Mouse (Mus musculus) MEL (cell line): ENCODE results near the gene Prkag2. TPM values are rescaled to one million over a fixed set of nuclear protein-coding genes. Genes with fewer than 3 reads are reported as not detected.

Experiments used
- DNase-seq: peaks from one replicate; pipeline ENCODE4 v3.0.0; 2011; ENCODE audit warnings: low read depth, low spot score
- H3K27ac ChIP-seq: 2 replicates; pipeline ENCODE4 v1.5.1; 2012; ENCODE audit warnings: low read depth, mild to moderate bottlenecking, control low read depth, low read length, moderate library complexity; ENCODE audit not compliant: control insufficient read depth
- H3K27me3 ChIP-seq, 2 experiments: fragments of 150-350 bp in 1 of 2; sonication (generic) in 1 of 2; 2 replicates each; pipeline ENCODE4 v1.6.1; 2012; ENCODE audit warnings: low read length in 2 of 2, mild to moderate bottlenecking in 2 of 2, improper control_type of control experiment in 1 of 2, moderate library complexity in 1 of 2; ENCODE audit not compliant: insufficient read depth in 2 of 2, control insufficient read depth in 1 of 2
- H3K36me3 ChIP-seq, 2 experiments: 2 replicates each; pipeline ENCODE4 v1.6.1; 2012 to 2014; ENCODE audit warnings: low read length in 2 of 2, improper control_type of control experiment in 1 of 2, inconsistent platforms in 1 of 2, mild to moderate bottlenecking in 1 of 2; ENCODE audit not compliant: insufficient read depth in 2 of 2, control insufficient read depth in 1 of 2
- H3K4me1 ChIP-seq, 2 experiments: fragments of 150-350 bp in 1 of 2; sonication (generic) in 1 of 2; 2 replicates each; pipeline ENCODE4 v1.6.1; 2012; ENCODE audit warnings: low read length in 2 of 2, improper control_type of control experiment in 1 of 2, mild to moderate bottlenecking in 1 of 2; ENCODE audit not compliant: insufficient read depth in 2 of 2, control insufficient read depth in 1 of 2
- H3K4me3 ChIP-seq, 2 experiments: fragments of 150-350 bp in 1 of 2; sonication (generic) in 1 of 2; 2 replicates each; pipeline ENCODE4 v1.5.1; 2012; ENCODE audit warnings: low read depth in 2 of 2, low read length in 2 of 2, mild to moderate bottlenecking in 2 of 2, moderate library complexity in 2 of 2, control low read depth in 1 of 2, improper control_type of control experiment in 1 of 2; ENCODE audit not compliant: control insufficient read depth in 1 of 2, insufficient read depth in 1 of 2
- H3K79me2 ChIP-seq: 2 replicates; pipeline ENCODE4 v1.6.1; 2012; ENCODE audit warnings: mild to moderate bottlenecking, low read length, moderate library complexity; ENCODE audit not compliant: control insufficient read depth, poor library complexity, insufficient read depth
- H3K9ac ChIP-seq: 2 replicates; pipeline ENCODE4 v1.6.1; 2012; ENCODE audit warnings: low read depth, mild to moderate bottlenecking, control low read depth, low read length, moderate library complexity; ENCODE audit not compliant: control insufficient read depth, poor library complexity, severe bottlenecking
- H3K9me3 ChIP-seq: fragments of 150-350 bp; sonication (generic); replicated peaks from 2 replicates; pipeline ENCODE4 v1.6.1; 2012; ENCODE audit warnings: mild to moderate bottlenecking, low read length, improper control_type of control experiment, moderate library complexity; ENCODE audit not compliant: insufficient read depth
- BHLHE40 ChIP-seq: IDR thresholded peaks from 2 replicates; pipeline ENCODE4 v1.6.1; 2012; ENCODE audit warnings: low read depth, mild to moderate bottlenecking, inconsistent platforms, low read length, improper control_type of control experiment, borderline replicate concordance
- CTCF ChIP-seq, 3 experiments: IDR thresholded peaks in 2 of 3; conservative IDR thresholded peaks in 1 of 3; 2 replicates each; pipeline ENCODE4 v1.5.1; 2011 to 2012; ENCODE audit warnings: low read length in 3 of 3, low read depth in 2 of 3, mild to moderate bottlenecking in 2 of 3, improper control_type of control experiment in 1 of 3, inconsistent platforms in 1 of 3, mixed read lengths in 1 of 3, moderate library complexity in 1 of 3; ENCODE audit not compliant: control insufficient read depth in 1 of 3, insufficient read depth in 1 of 3, poor library complexity in 1 of 3, severe bottlenecking in 1 of 3
- ETS1 ChIP-seq: IDR thresholded peaks from 2 replicates; pipeline ENCODE4 v1.6.1; 2012; ENCODE audit warnings: low read depth, mild to moderate bottlenecking, inconsistent platforms, low read length, improper control_type of control experiment, moderate library complexity
- GABPA ChIP-seq: IDR thresholded peaks from 2 replicates; pipeline ENCODE4 v1.6.1; 2012; ENCODE audit warnings: low read depth, mild to moderate bottlenecking, inconsistent platforms, low read length, improper control_type of control experiment, moderate library complexity
- GATA1 ChIP-seq: IDR thresholded peaks from 2 replicates; pipeline ENCODE4 v1.6.1; 2011; ENCODE audit warnings: low read depth, low read length, improper control_type of control experiment
- HCFC1 ChIP-seq: IDR thresholded peaks from 2 replicates; pipeline ENCODE4 v1.6.1; 2012; ENCODE audit warnings: low read depth, mild to moderate bottlenecking, inconsistent platforms, low read length, improper control_type of control experiment, moderate library complexity
- MAFK ChIP-seq: IDR thresholded peaks from 2 replicates; pipeline ENCODE4 v1.6.1; 2011; ENCODE audit warnings: low read depth, mild to moderate bottlenecking, low read length, improper control_type of control experiment, borderline replicate concordance
- MAZ ChIP-seq: IDR thresholded peaks from 2 replicates; pipeline ENCODE4 v1.6.1; 2012; ENCODE audit warnings: low read depth, mild to moderate bottlenecking, inconsistent platforms, low read length, improper control_type of control experiment
- MXI1 ChIP-seq: IDR thresholded peaks from 2 replicates; pipeline ENCODE4 v1.6.1; 2011; ENCODE audit warnings: mild to moderate bottlenecking, low read depth, low read length, improper control_type of control experiment
- MYC ChIP-seq: IDR thresholded peaks from 2 replicates; pipeline ENCODE4 v1.6.1; 2011; ENCODE audit warnings: low read depth, mild to moderate bottlenecking, low read length, improper control_type of control experiment, moderate library complexity
- NELFE ChIP-seq: IDR thresholded peaks from 2 replicates; pipeline ENCODE4 v1.6.1; 2011; ENCODE audit warnings: low read depth, low read length, improper control_type of control experiment
- NRF1 ChIP-seq: IDR thresholded peaks from 2 replicates; pipeline ENCODE4 v1.6.1; 2014; ENCODE audit warnings: low read depth, mild to moderate bottlenecking, inconsistent platforms, low read length, improper control_type of control experiment, moderate library complexity; ENCODE audit not compliant: poor library complexity, insufficient read depth, severe bottlenecking
- POLR2AphosphoS5 ChIP-seq: IDR thresholded peaks from 2 replicates; pipeline ENCODE4 v1.6.1; 2012; ENCODE audit warnings: low read depth, borderline replicate concordance, mild to moderate bottlenecking, inconsistent platforms, low read length, moderate library complexity, mixed read lengths
- SIN3A ChIP-seq: IDR thresholded peaks from 2 replicates; pipeline ENCODE4 v1.6.1; 2012; ENCODE audit warnings: low read length, improper control_type of control experiment, inconsistent platforms
- SMC3 ChIP-seq: IDR thresholded peaks from 2 replicates; pipeline ENCODE4 v1.6.1; 2011; ENCODE audit warnings: low read depth, low read length, improper control_type of control experiment
- TBP ChIP-seq: IDR thresholded peaks from 2 replicates; pipeline ENCODE4 v1.8.0; 2011; ENCODE audit warnings: low read depth, low read length, improper control_type of control experiment
- TCF12 ChIP-seq: IDR thresholded peaks from 2 replicates; pipeline ENCODE4 v1.6.1; 2014; ENCODE audit warnings: low read depth, mild to moderate bottlenecking, inconsistent platforms, low read length, improper control_type of control experiment, moderate library complexity
- UBTF ChIP-seq: IDR thresholded peaks from 2 replicates; pipeline ENCODE4 v1.6.1; 2012; ENCODE audit warnings: low read depth, mild to moderate bottlenecking, inconsistent platforms, low read length, improper control_type of control experiment, moderate library complexity, borderline replicate concordance; ENCODE audit not compliant: insufficient read depth
- USF1 ChIP-seq: IDR thresholded peaks from 2 replicates; pipeline ENCODE4 v1.6.1; 2014; ENCODE audit warnings: low read depth, mild to moderate bottlenecking, inconsistent platforms, low read length, improper control_type of control experiment, moderate library complexity
- USF2 ChIP-seq, 2 experiments: IDR thresholded peaks; 2 replicates each; pipeline ENCODE4 v1.6.1; 2011 to 2012; ENCODE audit warnings: improper control_type of control experiment in 2 of 2, low read length in 2 of 2, borderline replicate concordance in 1 of 2, inconsistent platforms in 1 of 2, low read depth in 1 of 2, mild to moderate bottlenecking in 1 of 2; ENCODE audit not compliant: insufficient read depth in 1 of 2
- ZC3H11A ChIP-seq: IDR thresholded peaks from 2 replicates; pipeline ENCODE4 v1.6.1; 2012; ENCODE audit warnings: low read depth, mild to moderate bottlenecking, inconsistent platforms, low read length, improper control_type of control experiment
- ZMIZ1 ChIP-seq: IDR thresholded peaks from 2 replicates; pipeline ENCODE4 v1.6.1; 2012; ENCODE audit warnings: low read depth, mild to moderate bottlenecking, inconsistent platforms, low read length, improper control_type of control experiment, moderate library complexity
- polyA plus RNA-seq, 2 experiments: library from polyadenylated mRNA; stranded (reverse) in 1 of 2; unstranded in 1 of 2; fragments of >175 nt in 1 of 2; fragments of >200 nt in 1 of 2; gene quantifications; 2 replicates each; pipeline versions ENCODE4 v1.2.1 to v1.2.4; 2012; ENCODE audit warnings: low replicate concordance in 2 of 2, low read depth in 1 of 2; ENCODE audit not compliant: insufficient read length in 2 of 2, insufficient read depth in 1 of 2, missing spikeins in 1 of 2
- total RNA-seq: library from RNA; depleted of rRNA; stranded (reverse); fragments of 300-350 nt; gene quantifications from 2 replicates; pipeline ENCODE4 v1.2.3, GENCODE M21; 2012

The Prkag2 gene
- total and polyA plus RNA-seq, 3 experiments = 8.0 to 27.9 TPM; not detected in 1

DNA sequence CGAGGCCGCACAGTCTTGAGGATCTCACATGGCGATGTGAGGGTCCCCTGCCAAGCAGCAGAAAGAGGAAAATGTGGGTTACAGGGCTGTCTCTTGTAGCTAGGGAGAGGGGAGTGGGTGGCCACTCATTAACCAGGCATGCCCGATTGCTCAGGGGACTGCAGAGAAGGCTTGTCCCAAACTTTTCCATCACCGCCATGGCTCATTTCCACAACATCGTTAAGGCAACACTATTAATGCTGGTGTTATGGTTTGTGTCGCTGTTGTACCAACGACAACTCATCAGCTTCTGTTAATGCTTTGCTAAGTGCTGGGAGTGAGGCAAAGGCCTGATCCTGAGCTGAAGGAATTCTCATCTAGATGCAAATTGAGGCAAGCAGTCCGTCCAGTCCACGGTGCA is 165.0 kb downstream of the Prkag2 start:
- peaks cover 0 to 16% of the 10 kb centered on the region in 2 experiments; a peak in 2 of 4 replicates for H3K36me3 ChIP-seq
- H3K27ac ChIP-seq = no peak overlapping the region
- peaks cover 12 to 22% of the 10 kb centered on the region in 2 experiments for H3K4me1 ChIP-seq
- no peaks in the 10 kb centered on the region for H3K79me2 ChIP-seq
- no peak for DNase-seq
- no peaks in the 10 kb centered on the region for H3K9me3 ChIP-seq
- no peak overlapping the region for H3K4me3 ChIP-seq
- H3K9ac ChIP-seq = no peak overlapping the region
- H3K27me3 ChIP-seq = no peaks in the 10 kb centered on the region
- TF ChIP-seq TCF12 = no peak
- TF ChIP-seq MAZ = no peak
- no peak for TF ChIP-seq MYC
- no peak for TF ChIP-seq NELFE

DNA sequence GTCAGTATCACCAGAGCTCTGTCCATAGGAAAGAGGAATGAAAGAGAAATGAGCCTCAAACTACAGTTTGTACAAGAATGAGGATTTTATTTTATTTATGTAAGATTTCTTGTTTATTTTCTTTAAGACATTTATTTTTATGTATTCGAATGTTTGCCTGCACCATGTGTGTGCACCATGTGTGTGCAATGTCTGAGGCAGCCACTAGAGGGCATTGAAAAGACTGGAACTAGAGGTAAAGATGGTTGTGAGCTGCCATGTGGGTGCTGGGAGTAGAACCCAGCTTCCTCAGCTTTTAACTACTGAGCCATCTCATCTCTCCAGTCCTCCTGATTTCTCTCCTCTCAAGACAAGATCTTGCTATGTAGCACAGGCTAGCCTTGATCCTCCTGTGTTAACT is 166.7 kb downstream of the Prkag2 start:
- H3K27me3 ChIP-seq = no peaks in the 10 kb centered on the region
- no peak overlapping the region for H3K4me3 ChIP-seq
- TF ChIP-seq NELFE (no peak), CTCF (IDR thresholded peaks at IDR 0.05 in 2 of 3, conservative IDR thresholded peaks at IDR 0.05 in 1 of 3; ENCODE audit: control insufficient read depth in 1 of 3, insufficient read depth in 1 of 3, low read depth in 2 of 3, low read length in 3 of 3, poor library complexity in 1 of 3, severe bottlenecking in 1 of 3) (peak; percentile 44 to 61 (median 48)), SMC3 (0 out of 2 replicates have a peak, but pooled peaks have one; percentile 13), ETS1 (no peak)
- TF ChIP-seq, all 39 proteins: peak for 2
- peak; percentile 60 for DNase-seq
- peaks cover 0 to 16% of the 10 kb centered on the region in 2 experiments; a peak in 2 of 4 replicates for H3K36me3 ChIP-seq
- no peaks in the 10 kb centered on the region for H3K9me3 ChIP-seq
- H3K4me1 ChIP-seq = peaks cover 12 to 26% of the 10 kb centered on the region in 2 experiments
- no peak overlapping the region for H3K27ac ChIP-seq
- H3K9ac ChIP-seq = no peak overlapping the region
- no peaks in the 10 kb centered on the region for H3K79me2 ChIP-seq

DNA sequence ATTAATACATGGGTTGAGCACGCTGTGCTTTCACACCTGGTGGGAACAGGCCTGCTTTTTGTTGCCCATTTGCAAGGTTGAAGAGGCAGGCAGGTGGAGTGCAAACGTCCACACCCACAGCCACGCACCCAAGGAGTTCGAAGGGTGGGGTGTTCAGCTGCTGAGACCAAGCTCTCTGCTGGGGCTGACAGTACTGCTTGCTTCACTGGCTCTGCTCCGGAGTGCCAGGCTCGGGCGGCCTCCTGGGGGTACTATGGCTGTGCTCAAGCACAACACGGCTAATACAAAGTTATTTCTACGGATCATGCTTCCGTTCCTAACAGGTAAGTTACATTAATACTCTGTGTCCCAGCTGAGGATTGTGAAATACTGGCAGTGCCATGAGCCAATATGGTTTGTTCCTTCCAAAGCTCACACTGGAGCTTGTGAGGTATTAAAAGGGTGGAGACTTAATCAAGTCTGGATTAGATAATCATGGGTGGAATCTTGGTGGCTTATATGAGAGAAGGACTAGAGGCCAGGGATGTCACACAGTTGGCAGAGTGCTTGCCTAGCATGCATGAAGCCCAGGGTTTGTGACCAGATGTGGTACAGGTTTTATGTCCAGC is 168.8 kb downstream of the Prkag2 start:
- H3K27me3 ChIP-seq = no peaks in the 10 kb centered on the region
- H3K9ac ChIP-seq = no peak overlapping the region
- no peaks in the 10 kb centered on the region for H3K9me3 ChIP-seq
- DNase-seq = no peak
- no peaks in the 10 kb centered on the region for H3K79me2 ChIP-seq
- H3K4me3 ChIP-seq = no peak overlapping the region
- H3K27ac ChIP-seq = no peak overlapping the region
- H3K36me3 ChIP-seq = peaks cover 0 to 25% of the 10 kb centered on the region in 2 experiments; a peak in 2 of 4 replicates
- peaks cover 17 to 36% of the 10 kb centered on the region in 2 experiments for H3K4me1 ChIP-seq
- no peak for TF ChIP-seq ZMIZ1
- no peak for TF ChIP-seq UBTF
- TF ChIP-seq USF1 = no peak
- no peak for TF ChIP-seq NELFE
- no peak for TF ChIP-seq USF2 (IDR thresholded peaks at IDR 0.05; ENCODE audit: borderline replicate concordance in 1 of 2, insufficient read depth in 1 of 2, low read depth in 1 of 2, low read length in 2 of 2)
- TF ChIP-seq MAFK = no peak
- no peak for TF ChIP-seq HCFC1
- no peak for TF ChIP-seq MAZ
- no peak for TF ChIP-seq TBP
- no peak for TF ChIP-seq POLR2AphosphoS5
- TF ChIP-seq MXI1 = no peak
- no peak for TF ChIP-seq GABPA
- TF ChIP-seq TCF12 = no peak
- no peak for TF ChIP-seq ZC3H11A
- TF ChIP-seq SIN3A = no peak
- no peak for TF ChIP-seq BHLHE40
- no peak for TF ChIP-seq GATA1
- no peak for TF ChIP-seq CTCF (IDR thresholded peaks at IDR 0.05 in 2 of 3, conservative IDR thresholded peaks at IDR 0.05 in 1 of 3; ENCODE audit: control insufficient read depth in 1 of 3, insufficient read depth in 1 of 3, low read depth in 2 of 3, low read length in 3 of 3, poor library complexity in 1 of 3, severe bottlenecking in 1 of 3)
- TF ChIP-seq NRF1 = no peak
